13 mouse cellular contexts compared by ENCODE assay signal in the genomic region with DNA sequence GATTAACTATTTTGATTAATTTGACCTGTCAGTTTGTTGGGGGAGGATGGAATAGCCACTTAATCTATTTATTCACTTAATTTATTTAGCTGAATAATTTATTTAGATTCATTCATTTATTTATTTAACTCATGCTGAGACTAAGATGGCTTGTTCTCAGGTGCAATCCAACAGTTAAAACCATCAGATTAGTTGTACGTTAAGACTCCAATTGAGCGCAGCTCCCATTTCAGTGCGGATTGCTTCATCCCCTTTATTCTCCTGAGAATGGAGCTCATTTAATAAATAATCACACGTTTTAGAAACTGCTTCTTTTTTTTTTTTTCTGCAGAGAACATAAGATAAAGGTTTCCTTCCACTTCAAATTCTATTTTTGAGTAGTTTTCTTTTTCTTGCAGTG.
DNase-seq lines count a peak whose midpoint lies in the region; ATAC-seq lines count a peak whose summit lies in the region.
"Had no signal": no experiment of that assay in that cellular context is flagged by ENCODE, and none has a peak within 500 bp of the region (broad histone marks: within the 10 kb centered on the region; RNA-seq: fewer than 3 reads in every experiment).

No protein-coding gene starts in this region.

- no peak for ATAC-seq in heart, embryonic 13.5 days (ENCODE audit: extremely low read depth, insufficient number of reproducible peaks, low FRiP score, low TSS enrichment)
- peak; percentile 60 for ATAC-seq in midbrain, embryonic 11.5 days (ENCODE audit: low FRiP score)
- ATAC-seq in neural tube, embryonic 14.5 days (ENCODE audit: low read depth) = peak; percentile 36; the same call in 1 of the 2 replicates

- no peaks in the 10 kb centered on the region for H3K9me3 ChIP-seq in heart, embryonic 13.5 days
- H3K9me3 ChIP-seq in hindbrain, embryonic 10.5 days = no peaks in the 10 kb centered on the region
- H3K9me3 ChIP-seq in midbrain, embryonic 11.5 days (ENCODE audit: control insufficient read depth, low read length) = no peaks in the 10 kb centered on the region
- no peaks in the 10 kb centered on the region for H3K9me3 ChIP-seq in neural tube, embryonic 14.5 days (ENCODE audit: control insufficient read depth, low read length)
- H3K9me3 ChIP-seq: embryonic facial prominence, embryonic 15.5 days; limb, embryonic 13.5 days; liver, embryonic 15.5 days had no signal

- H3K36me3 ChIP-seq in heart, embryonic 13.5 days = no peaks in the 10 kb centered on the region
- H3K36me3 ChIP-seq in hindbrain, embryonic 10.5 days = no peaks in the 10 kb centered on the region
- H3K36me3 ChIP-seq in midbrain, embryonic 11.5 days (ENCODE audit: control insufficient read depth, insufficient read depth, low read length) = no peaks in the 10 kb centered on the region
- no peaks in the 10 kb centered on the region for H3K36me3 ChIP-seq in neural tube, embryonic 14.5 days (ENCODE audit: control insufficient read depth, insufficient read depth, low read length)
- H3K36me3 ChIP-seq: embryonic facial prominence, embryonic 15.5 days; limb, embryonic 13.5 days; liver, embryonic 15.5 days had no signal

- 55% methylated on average over 4 of the region's 4 CpGs for WGBS in heart, embryonic 13.5 days
- WGBS in hindbrain, embryonic 10.5 days = 62% methylated on average over 4 of the region's 4 CpGs
- 27% methylated on average over 4 of the region's 4 CpGs for WGBS in midbrain, embryonic 11.5 days
- 9% methylated on average over 4 of the region's 4 CpGs for WGBS in neural tube, embryonic 14.5 days

- DNase-seq in heart, postnatal 14 days = no peak
- DNase-seq in hindbrain, embryonic 10.5 days (ENCODE audit: low spot score) = no peak
- DNase-seq in midbrain, embryonic 11.5 days (ENCODE audit: low spot score, missing footprints) = no peak
- DNase-seq in natural killer cell, adult 2 months (ENCODE audit: low spot score in 2 of 2) = no peak
- no peak for DNase-seq in cerebellum, postnatal 10 days
- DNase-seq in retina, embryonic 14.5 days (ENCODE audit: low spot score) = no peak
- DNase-seq: lung, postnatal 14 days had no signal

- no peaks in the 10 kb centered on the region for H3K27me3 ChIP-seq in heart, embryonic 13.5 days (replicated peaks)
- no peaks in the 10 kb centered on the region for H3K27me3 ChIP-seq in hindbrain, embryonic 10.5 days (ENCODE audit: insufficient read depth, poor library complexity, severe bottlenecking)
- no peaks in the 10 kb centered on the region for H3K27me3 ChIP-seq in midbrain, embryonic 11.5 days (ENCODE audit: control insufficient read depth, insufficient read depth, low read length)
- no peaks in the 10 kb centered on the region for H3K27me3 ChIP-seq in neural tube, embryonic 14.5 days (ENCODE audit: control insufficient read depth, insufficient read depth, low read length)
- H3K27me3 ChIP-seq: embryonic facial prominence, embryonic 15.5 days; limb, embryonic 13.5 days; liver, embryonic 15.5 days had no signal

- no peak overlapping the region for H3K27ac ChIP-seq in heart, embryonic 13.5 days (replicated peaks)
- peak overlapping the region; percentile 63 for H3K27ac ChIP-seq in hindbrain, embryonic 10.5 days
- no peak overlapping the region; the same call in 1 of the 2 replicates for H3K27ac ChIP-seq in midbrain, embryonic 11.5 days (ENCODE audit: low read depth, low read length)
- H3K27ac ChIP-seq in neural tube, embryonic 14.5 days (ENCODE audit: low read depth, low read length) = peak overlapping the region; percentile 83
- H3K27ac ChIP-seq: embryonic facial prominence, embryonic 15.5 days; kidney, postnatal 0 days; limb, embryonic 13.5 days; liver, embryonic 15.5 days had no signal

- H3K4me2 ChIP-seq in heart, embryonic 13.5 days = peak overlapping the region; percentile 58
- H3K4me2 ChIP-seq in midbrain, embryonic 11.5 days = no peak overlapping the region
- peak overlapping the region; percentile 32 for H3K4me2 ChIP-seq in neural tube, embryonic 14.5 days (ENCODE audit: low read depth, low read length)
- H3K4me2 ChIP-seq: embryonic facial prominence, embryonic 15.5 days; limb, embryonic 13.5 days; liver, embryonic 15.5 days had no signal

- intact Hi-C loops in heart, postnatal 14 days (cut with DNase I) = no loop called here

- no peak overlapping the region for H3K9ac ChIP-seq in heart, embryonic 13.5 days
- no peak overlapping the region for H3K9ac ChIP-seq in midbrain, embryonic 11.5 days (ENCODE audit: low read length)
- H3K9ac ChIP-seq in neural tube, embryonic 14.5 days (replicated peaks; ENCODE audit: low read depth, low read length) = no peak overlapping the region
- H3K9ac ChIP-seq: embryonic facial prominence, embryonic 15.5 days; limb, embryonic 13.5 days; liver, embryonic 15.5 days had no signal

- H3K4me1 ChIP-seq in heart, embryonic 13.5 days = peaks cover 9% of the 10 kb centered on the region
- peaks cover 26% of the 10 kb centered on the region for H3K4me1 ChIP-seq in hindbrain, embryonic 10.5 days (replicated peaks)
- peaks cover 13% of the 10 kb centered on the region for H3K4me1 ChIP-seq in midbrain, embryonic 11.5 days (ENCODE audit: control insufficient read depth, insufficient read depth, low read length)
- H3K4me1 ChIP-seq in neural tube, embryonic 14.5 days (ENCODE audit: control insufficient read depth, insufficient read depth, low read length) = peaks cover 14% of the 10 kb centered on the region; the same call in 1 of the 2 replicates
- H3K4me1 ChIP-seq: embryonic facial prominence, embryonic 15.5 days; liver, embryonic 15.5 days had no signal

- no peak overlapping the region for H3K4me3 ChIP-seq in heart, embryonic 13.5 days
- H3K4me3 ChIP-seq in hindbrain, embryonic 10.5 days = 0 out of 2 replicates have a peak overlapping the region, but pooled peaks have one; percentile 21
- no peak overlapping the region for H3K4me3 ChIP-seq in midbrain, embryonic 11.5 days (ENCODE audit: low read depth, low read length)
- no peak overlapping the region for H3K4me3 ChIP-seq in neural tube, embryonic 14.5 days (ENCODE audit: low read depth, low read length)
- H3K4me3 ChIP-seq: embryonic facial prominence, embryonic 15.5 days; limb, embryonic 13.5 days; liver, embryonic 15.5 days had no signal

Comparison
In these comparisons a context has a peak if more than half of its experiments do, and no peak if none do; other contexts are left out.
1. H3K27ac ChIP-seq: peak in hindbrain, embryonic 10.5 days (single experiment) and neural tube, embryonic 14.5 days (single experiment); none in heart, embryonic 13.5 days (single experiment) and midbrain, embryonic 11.5 days (single experiment).